Mouse (Mus musculus) CH12.LX (cell line): ENCODE data around the gene Pdcd4. TPM values are rescaled to one million over a fixed set of nuclear protein-coding genes. Genes with fewer than 3 reads are reported as not detected.

Experiments
- DNase-seq: peaks from one replicate; pipeline ENCODE4 v3.0.0-alpha.2; 2013; ENCODE audit errors: extremely low read depth
- H3K27ac ChIP-seq: 2 replicates; pipeline ENCODE4 v1.5.1; 2012; ENCODE audit warnings: low read depth, mild to moderate bottlenecking, control low read depth, moderate library complexity; ENCODE audit not compliant: insufficient read depth
- H3K27me3 ChIP-seq: replicated peaks from 2 replicates; pipeline ENCODE3; 2012; ENCODE audit warnings: inconsistent platforms
- H3K36me3 ChIP-seq, 2 experiments: replicated peaks in 1 of 2; 2 replicates each; pipeline versions ENCODE3 to v1.6.1; 2012; ENCODE audit warnings: inconsistent platforms in 1 of 2, low read length in 1 of 2, mild to moderate bottlenecking in 1 of 2, mixed read lengths in 1 of 2, moderate library complexity in 1 of 2; ENCODE audit not compliant: control insufficient read depth in 1 of 2, insufficient read depth in 1 of 2
- H3K4me1 ChIP-seq, 2 experiments: 2 replicates each; pipeline ENCODE4 v1.6.1; 2012; ENCODE audit warnings: inconsistent platforms in 1 of 2, moderate library complexity in 1 of 2; ENCODE audit not compliant: insufficient read depth in 2 of 2, control insufficient read depth in 1 of 2
- H3K4me2 ChIP-seq: 2 replicates; pipeline ENCODE4 v1.6.1; 2012; ENCODE audit warnings: low read depth, mild to moderate bottlenecking, control low read depth; ENCODE audit not compliant: poor library complexity, insufficient read depth, severe bottlenecking
- H3K4me3 ChIP-seq, 3 experiments: fragments of 150-350 bp in 1 of 3; sonication (generic) in 1 of 3; replicated peaks in 1 of 3; 2 replicates each; pipeline versions ENCODE3 to v1.5.1; 2011 to 2012; ENCODE audit warnings: low read depth in 2 of 3, low read length in 2 of 3, mild to moderate bottlenecking in 2 of 3, moderate library complexity in 2 of 3, control low read depth in 1 of 3, improper control_type of control experiment in 1 of 3, inconsistent platforms in 1 of 3, mixed read lengths in 1 of 3; ENCODE audit not compliant: poor library complexity in 1 of 3
- H3K79me2 ChIP-seq: replicated peaks from 2 replicates; pipeline ENCODE4 v1.6.1; 2012; ENCODE audit warnings: mild to moderate bottlenecking, moderate library complexity; ENCODE audit not compliant: control insufficient read depth, poor library complexity, insufficient read depth, severe bottlenecking; ENCODE audit errors: extremely low read depth
- H3K9ac ChIP-seq: 2 replicates; pipeline ENCODE4 v1.6.1; 2012; ENCODE audit warnings: low read depth, mild to moderate bottlenecking, control low read depth, moderate library complexity; ENCODE audit not compliant: insufficient read depth
- H3K9me3 ChIP-seq: replicated peaks from 2 replicates; pipeline ENCODE3; 2012; ENCODE audit warnings: low read length, inconsistent platforms, mixed read lengths
- CHD1 ChIP-seq: IDR thresholded peaks from 2 replicates; pipeline ENCODE4 v1.6.1; 2012; ENCODE audit warnings: low read depth, low read length, improper control_type of control experiment, inconsistent platforms
- ETS1 ChIP-seq: conservative IDR thresholded peaks from 2 replicates; pipeline ENCODE4 v1.6.1; 2012; ENCODE audit warnings: low read depth, mild to moderate bottlenecking, inconsistent platforms, low read length, improper control_type of control experiment, moderate library complexity
- GABPA ChIP-seq: IDR thresholded peaks from 2 replicates; pipeline ENCODE4 v1.6.1; 2012; ENCODE audit warnings: low read depth, low read length, improper control_type of control experiment, inconsistent platforms; ENCODE audit not compliant: insufficient replicate concordance
- HCFC1 ChIP-seq: IDR thresholded peaks from 2 replicates; pipeline ENCODE4 v1.6.1; 2012; ENCODE audit warnings: low read depth, mild to moderate bottlenecking, inconsistent platforms, low read length, improper control_type of control experiment
- JUN ChIP-seq: IDR thresholded peaks from 2 replicates; pipeline ENCODE4 v1.6.1; 2011; ENCODE audit warnings: low read depth, mild to moderate bottlenecking, low read length, improper control_type of control experiment, moderate library complexity; ENCODE audit not compliant: insufficient read depth
- JUND ChIP-seq: conservative IDR thresholded peaks from 2 replicates; pipeline ENCODE4 v1.6.1; 2011; ENCODE audit warnings: low read depth, low read length, improper control_type of control experiment
- MAX ChIP-seq: IDR thresholded peaks from 2 replicates; pipeline ENCODE4 v1.6.1; 2011; ENCODE audit warnings: low read length, improper control_type of control experiment
- MAZ ChIP-seq: IDR thresholded peaks from 2 replicates; pipeline ENCODE4 v1.6.1; 2012; ENCODE audit warnings: low read depth, mild to moderate bottlenecking, inconsistent platforms, low read length, improper control_type of control experiment, moderate library complexity
- MEF2A ChIP-seq: IDR thresholded peaks from 2 replicates; pipeline ENCODE4 v1.6.1; 2014; ENCODE audit warnings: low read depth, mild to moderate bottlenecking, inconsistent platforms, low read length, improper control_type of control experiment, borderline replicate concordance
- MYC ChIP-seq: IDR thresholded peaks from 2 replicates; pipeline ENCODE4 v1.6.1; 2011; ENCODE audit warnings: low read depth, mild to moderate bottlenecking, improper control_type of control experiment, low read length
- PAX5 ChIP-seq: IDR thresholded peaks from 2 replicates; pipeline ENCODE4 v1.6.1; 2012; ENCODE audit warnings: low read length, inconsistent platforms, mixed read lengths
- POLR2A ChIP-seq: IDR thresholded peaks from 2 replicates; pipeline ENCODE4 v1.6.1; 2011; ENCODE audit warnings: low read depth, mild to moderate bottlenecking, improper control_type of control experiment, low read length
- SIN3A ChIP-seq: IDR thresholded peaks from 2 replicates; pipeline ENCODE4 v1.6.1; 2012; ENCODE audit warnings: low read length, improper control_type of control experiment, inconsistent platforms
- SMC3 ChIP-seq: IDR thresholded peaks from 2 replicates; pipeline ENCODE4 v1.6.1; 2011; ENCODE audit warnings: low read depth, low read length, improper control_type of control experiment
- USF1 ChIP-seq: IDR thresholded peaks from 2 replicates; pipeline ENCODE4 v1.6.1; 2014; ENCODE audit warnings: low read depth, mild to moderate bottlenecking, inconsistent platforms, low read length, improper control_type of control experiment
- USF2 ChIP-seq: conservative IDR thresholded peaks from 2 replicates; pipeline ENCODE4 v1.6.1; 2011; ENCODE audit warnings: low read depth, low read length, improper control_type of control experiment
- dilution Hi-C: fragments of 300-500 bp; cut with MboI; formaldehyde crosslinking; loops from 2 replicates; pipeline ENCODE4 v1.14.3; 2020; ENCODE audit warnings: low sequenced_read_pairs; ENCODE audit not compliant: extremely low pct_unique_long_range_greater_than_20kb, extremely low pct_ligation_motif_present
- in situ Hi-C: fragments of 300-500 bp; cut with MboI; formaldehyde crosslinking; loops from 3 replicates; pipeline ENCODE4 v1.14.3; 2019; ENCODE audit warnings: low sequenced_read_pairs, low pct_ligation_motif_present, low pct_unique_long_range_greater_than_20kb, mixed read lengths
- polyA plus RNA-seq: library from polyadenylated mRNA; unstranded; fragments of >175 nt; gene quantifications from 2 replicates; pipeline ENCODE4 v1.2.1, GENCODE M21; 2012; ENCODE audit warnings: low read depth; ENCODE audit not compliant: insufficient read length
- total RNA-seq, 2 experiments: library from RNA; depleted of rRNA; stranded (reverse); fragments of 300-350 nt in 1 of 2; fragments of >200 nt in 1 of 2; gene quantifications; 2 replicates each; pipeline ENCODE4 v1.2.3; 2012 to 2014

The Pdcd4 gene
- total and polyA plus RNA-seq, 3 experiments, result 24.4 to 39.0 (median 26.3) TPM

DNA sequence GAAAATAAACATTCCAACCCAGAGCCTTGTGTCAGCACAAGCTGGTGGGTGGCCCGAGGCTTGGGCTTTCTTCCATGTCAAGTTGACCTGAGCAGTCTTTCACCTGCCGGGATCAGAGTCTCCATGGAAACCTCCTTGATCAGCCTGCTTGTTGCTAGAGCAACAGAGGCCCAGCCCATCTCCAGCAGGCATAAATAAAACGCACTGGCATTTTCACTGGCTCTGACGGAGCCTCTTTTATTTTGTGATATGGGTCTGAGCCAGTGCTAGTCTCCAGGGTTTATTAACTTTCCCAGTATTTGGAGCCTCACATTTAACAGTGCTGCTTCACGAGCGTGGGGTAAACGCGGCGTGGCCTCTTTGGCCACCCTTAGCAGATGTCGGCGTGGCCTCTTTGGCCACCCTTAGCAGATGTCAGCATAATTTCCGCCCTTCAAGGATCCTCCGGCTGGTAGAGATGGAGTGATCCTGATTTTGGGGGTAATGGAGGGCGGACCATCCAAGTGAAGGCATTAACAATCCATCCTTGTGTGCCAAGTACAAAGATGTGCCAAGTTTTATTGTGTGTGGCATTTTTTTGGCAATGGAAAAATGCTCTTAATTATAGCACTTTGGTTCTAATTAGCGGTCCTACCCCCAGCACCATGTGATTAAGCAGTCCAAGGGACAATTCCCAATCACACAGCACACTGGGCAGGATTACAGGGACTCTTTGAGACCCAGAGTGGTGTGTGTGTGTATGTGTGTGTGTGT lies 39.2 kb upstream of the Pdcd4 start:
- in situ Hi-C loops, result no loop called here
- Histone ChIP-seq H3K4me3 (no peak overlapping the region), H3K79me2 (no peaks in the 10 kb centered on the region), H3K27ac (no peak overlapping the region), H3K9ac (no peak overlapping the region), H3K4me2 (no peak overlapping the region), H3K4me1 (peaks cover 8 to 21% of the 10 kb centered on the region in 2 experiments), H3K27me3 (no peaks in the 10 kb centered on the region), H3K36me3 (no peaks in the 10 kb centered on the region), H3K9me3 (no peaks in the 10 kb centered on the region)
- no peak for DNase-seq
- no peak for TF ChIP-seq JUND
- TF ChIP-seq ETS1, result no peak
- TF ChIP-seq SIN3A, result no peak
- no peak for TF ChIP-seq USF1
- TF ChIP-seq MAZ, result no peak
- TF ChIP-seq MYC, result no peak
- no peak for TF ChIP-seq JUN
- TF ChIP-seq CHD1, result no peak
- TF ChIP-seq PAX5, result no peak
- dilution Hi-C loops, result no loop called here

DNA sequence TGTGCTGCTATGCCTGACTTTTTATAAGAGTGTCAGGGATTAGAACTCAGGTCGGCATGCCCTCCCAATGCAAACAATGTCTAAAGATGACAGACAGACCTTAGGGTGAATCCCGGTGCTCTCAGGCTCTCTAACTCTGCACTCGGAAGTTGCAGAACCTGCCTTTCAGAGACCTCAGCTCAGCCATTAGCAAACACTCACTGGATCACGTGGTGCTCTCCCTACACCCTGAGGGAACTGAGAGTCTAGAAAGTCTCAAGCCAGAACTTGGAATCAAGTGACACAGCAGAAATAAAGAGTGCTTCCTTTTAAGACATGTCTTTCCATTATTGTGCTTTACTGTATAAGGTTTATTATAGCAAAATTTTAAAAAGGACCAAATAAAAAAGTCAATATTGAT lies 37.1 kb upstream of the Pdcd4 start:
- Histone ChIP-seq H3K4me1 (peaks cover 13 to 25% of the 10 kb centered on the region in 2 experiments), H3K36me3 (peaks cover 0 to 5% of the 10 kb centered on the region in 2 experiments), H3K27me3 (no peaks in the 10 kb centered on the region), H3K4me2 (no peak overlapping the region), H3K9me3 (no peaks in the 10 kb centered on the region), H3K9ac (no peak overlapping the region), H3K27ac (no peak overlapping the region), H3K79me2 (no peaks in the 10 kb centered on the region), H3K4me3 (no peak overlapping the region)
- TF ChIP-seq USF1, result peak; percentile 81
- no peak for TF ChIP-seq ETS1
- TF ChIP-seq MEF2A, result no peak
- TF ChIP-seq SMC3, result no peak
- peak; percentile 39; the same call in 1 of the 2 replicates for TF ChIP-seq MAX
- no peak for TF ChIP-seq GABPA
- no peak for TF ChIP-seq HCFC1
- TF ChIP-seq POLR2A, result no peak
- peak; percentile 85 for TF ChIP-seq USF2
- in situ Hi-C loops (no loop called here), dilution Hi-C loops (no loop called here)
- DNase-seq, result peak; percentile 34
